Mouse (Mus musculus) adrenal gland, postnatal 4 days (tissue): ENCODE results near the gene Zfp580. TPM values are rescaled to one million over a fixed set of nuclear protein-coding genes. Genes with fewer than 3 reads are reported as not detected.

Experiments used
- DNase-seq, 2 experiments: peaks; one replicate each; pipeline ENCODE4 v3.0.0; 2021 to 2022; ENCODE audit warnings: low spot score in 2 of 2, mixed read lengths in 2 of 2
- total RNA-seq, 2 experiments: library from RNA; stranded (reverse); gene quantifications; 2 replicates each; pipeline ENCODE4 v1.2.3; 2021

Gene Zfp580
- total RNA-seq, 2 experiments from 2014 or later: 19.9 to 23.6 TPM

DNA sequence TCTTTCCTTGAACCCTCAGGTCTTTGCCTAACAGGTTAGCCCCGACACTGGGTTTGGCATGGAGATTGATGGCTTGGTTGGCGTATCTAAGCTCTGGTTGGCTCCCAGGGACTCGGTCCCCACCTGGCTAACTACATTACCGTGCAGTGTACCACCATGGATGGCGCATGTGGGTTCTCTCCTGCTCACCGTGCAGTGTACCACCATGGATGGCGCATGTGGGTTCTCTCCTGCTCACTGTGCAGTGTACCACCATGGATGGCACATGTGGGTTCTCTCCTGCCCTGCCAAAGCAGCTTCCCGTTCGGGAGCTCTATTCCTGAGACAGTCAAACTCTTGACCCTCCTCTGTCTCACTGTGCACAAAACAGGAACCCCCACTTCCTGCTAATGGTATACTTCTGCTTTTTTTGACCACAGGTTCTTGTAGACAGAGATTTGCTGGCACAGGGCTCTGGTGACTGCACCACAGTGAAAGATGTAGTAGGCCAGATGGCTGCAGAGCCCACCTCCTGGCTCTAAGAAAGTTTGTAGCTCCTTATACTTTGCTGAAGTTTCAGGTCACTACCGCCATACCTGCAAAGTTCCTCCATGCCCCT, 49.8 kb downstream of the Zfp580 start:
- no peak for DNase-seq

DNA sequence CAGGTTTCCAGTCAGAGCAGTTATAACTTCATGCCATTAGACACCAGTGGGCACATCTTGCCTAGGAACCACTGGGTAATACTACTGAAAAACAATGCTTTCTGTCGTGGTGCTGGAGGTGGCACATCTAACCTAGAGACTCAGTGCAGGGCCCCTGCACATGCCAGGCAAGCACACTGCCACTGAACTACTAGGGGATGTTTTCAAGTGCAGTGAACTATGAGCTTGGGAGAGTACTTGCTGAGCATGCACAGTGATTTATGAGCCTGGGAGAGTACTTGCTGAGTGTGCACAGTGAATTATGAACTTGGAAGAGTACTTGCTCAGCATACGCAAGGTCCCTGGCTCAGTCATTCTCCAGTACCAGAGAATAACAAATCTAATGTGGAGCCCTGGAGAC, 51.2 kb downstream of the Zfp580 start:
- no peak for DNase-seq

Other genes with a start within 250 kb of the Zfp580 start
- 100 to 1,000 TPM; 140 to 156 TPM for gene Ube2s, start 238.9 kb upstream of the Zfp580 start, total RNA-seq
- gene Shisa7, start 206.8 kb upstream of the Zfp580 start, total RNA-seq: 1 to 10 TPM; 4.4 to 6.1 TPM
- gene Isoc2b, start 181.3 kb upstream of the Zfp580 start, total RNA-seq: 10 to 100 TPM; 11.6 to 16.4 TPM
- gene Isoc2a, start 174.4 kb upstream of the Zfp580 start, total RNA-seq: 10 to 100 TPM; 22.6 to 22.8 TPM
- under 1 TPM in 1 of 2 experiments, not detected in 1; 0.39 TPM for gene Gm36210, start 145.0 kb upstream of the Zfp580 start, total RNA-seq
- 10 to 100 TPM; 24.4 to 26.9 TPM for gene Zfp628, start 136.3 kb upstream of the Zfp580 start, total RNA-seq
- gene Nat14, start 129.5 kb upstream of the Zfp580 start, total RNA-seq: 10 to 100 TPM in 1 of 2 experiments, 1 to 10 TPM in 1; 9.9 to 10.1 TPM
- gene Ssc5d, start 125.8 kb upstream of the Zfp580 start, total RNA-seq: 10 to 100 TPM; 11.8 to 12.1 TPM
- under 1 TPM; 0.50 to 0.90 TPM for gene Sbk2, start 87.1 kb upstream of the Zfp580 start, total RNA-seq
- under 1 TPM; 0.20 to 0.28 TPM for gene Sbk3, start 80.4 kb upstream of the Zfp580 start, total RNA-seq
- 10 to 100 TPM; 34.1 to 35.2 TPM for gene Zfp579, start 55.4 kb upstream of the Zfp580 start, total RNA-seq
- 10 to 100 TPM; 10.6 to 11.1 TPM for gene Zfp524, start 37.1 kb upstream of the Zfp580 start, total RNA-seq
- gene Fiz1, start 36.8 kb upstream of the Zfp580 start, total RNA-seq: 10 to 100 TPM; 39.6 to 40.5 TPM
- gene Gm44973, start 36.0 kb upstream of the Zfp580 start, total RNA-seq: not detected
- gene Zfp865, start 31.2 kb upstream of the Zfp580 start, total RNA-seq: 10 to 100 TPM; 40.1 to 41.8 TPM
- 1 to 10 TPM; 2.7 to 4.4 TPM for gene Ccdc106, start 31.0 kb upstream of the Zfp580 start, total RNA-seq
- gene 4632433K11Rik, start 17.4 kb upstream of the Zfp580 start, total RNA-seq: not detected
- gene Zfp784, start 13.1 kb upstream of the Zfp580 start, total RNA-seq: 1 to 10 TPM; 7.0 to 7.1 TPM
- gene U2af2, start 10.6 kb downstream of the Zfp580 start, total RNA-seq: 100 to 1,000 TPM; 207 to 230 TPM
- gene Epn1, start 28.7 kb downstream of the Zfp580 start, total RNA-seq: 100 to 1,000 TPM; 166 to 167 TPM
- not detected for gene Rfpl4, start 65.4 kb downstream of the Zfp580 start, total RNA-seq
- 1 to 10 TPM in 1 of 2 experiments, under 1 TPM in 1; 0.82 to 1.0 TPM for gene Rasl2-9, start 74.4 kb downstream of the Zfp580 start, total RNA-seq
- gene Vmn1r55, start 98.1 kb downstream of the Zfp580 start, total RNA-seq: not detected
- not detected for gene Vmn1r56, start 145.2 kb downstream of the Zfp580 start, total RNA-seq
- gene Vmn1r57, start 167.0 kb downstream of the Zfp580 start, total RNA-seq: not detected